Mouse (Mus musculus): Measurements from ENCODE around the gene Saxo1.

DNA sequence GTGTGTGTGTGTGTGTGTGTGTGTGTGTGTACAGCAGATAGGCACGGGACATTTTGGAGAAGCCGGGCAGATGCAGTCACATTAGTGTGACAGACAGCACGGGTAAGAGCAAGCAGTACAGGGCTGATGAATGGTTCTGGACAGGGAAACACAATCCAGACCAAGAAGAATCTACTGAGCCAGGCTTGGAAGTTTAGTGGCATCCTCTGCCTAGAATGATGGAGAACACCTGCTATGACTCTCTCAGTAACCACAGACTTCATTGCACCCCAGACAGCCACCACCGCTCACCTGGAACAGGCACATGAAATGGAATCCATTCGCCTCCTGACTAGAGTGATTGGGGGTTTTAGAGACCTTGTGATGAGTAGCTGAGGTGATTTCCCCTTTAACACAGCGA lies 38.2 kb downstream of the Saxo1 start:
- TF ChIP-seq POLR2A (IDR thresholded peaks at IDR 0.05; ENCODE audit: control insufficient read depth, low read depth, low read length) = no peak
- no peak for TF ChIP-seq CTCF (IDR thresholded peaks at IDR 0.05; ENCODE audit: control insufficient read depth, insufficient read depth, insufficient replicate concordance, low read depth, low read length)
